In the genomic region with DNA sequence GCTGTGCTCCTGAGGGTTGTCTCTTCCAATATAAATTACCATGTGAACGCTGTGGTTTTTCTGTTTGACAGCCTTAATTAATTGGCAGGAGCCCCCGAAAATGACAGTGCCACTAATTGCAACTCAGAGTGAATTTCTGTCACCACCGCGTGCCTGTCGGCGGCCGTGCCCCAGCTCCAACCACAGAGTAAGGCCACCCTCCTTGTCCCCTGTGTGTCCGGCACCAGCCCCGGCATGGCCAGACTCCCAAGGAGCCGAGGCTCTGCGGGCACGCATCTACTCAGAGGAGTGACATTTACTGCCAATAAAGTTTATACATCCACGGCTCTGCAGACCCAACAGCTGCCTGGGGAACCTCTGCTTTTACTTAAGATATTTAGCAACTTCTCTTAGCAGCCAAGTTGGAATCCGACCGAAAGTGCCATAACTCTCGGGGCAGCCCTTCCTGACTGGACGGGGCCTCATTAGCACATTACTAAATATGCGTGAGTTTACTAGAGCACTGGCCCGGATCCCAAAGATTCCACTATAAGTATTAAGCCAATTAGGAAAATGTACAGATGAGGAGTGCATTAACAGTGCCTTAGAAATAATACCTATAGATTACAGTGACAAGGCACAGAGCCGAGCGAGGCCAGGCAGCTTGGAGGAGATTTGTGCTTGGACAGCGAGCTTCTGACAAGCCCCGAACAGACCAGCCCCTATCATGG, we compare ENCODE assay signal across 11 mouse cellular contexts.
A peak's percentile ranks its signal among the peaks of the same experiment; 100 is the strongest.
DNase-seq lines count a peak whose midpoint lies in the region; ATAC-seq and TF ChIP-seq lines count a peak whose summit lies in the region.
"Had no signal": no experiment of that assay in that cellular context is flagged by ENCODE, and none has a peak within 500 bp of the region (broad histone marks: within the 10 kb centered on the region; RNA-seq: fewer than 3 reads in every experiment).

No protein-coding gene starts in this region.

- peak overlapping the region; percentile 2; the same call in 1 of the 2 replicates for H3K27ac ChIP-seq in embryonic facial prominence, embryonic 13.5 days
- H3K27ac ChIP-seq in embryonic facial prominence, embryonic 10.5 days (replicated peaks) = no peak overlapping the region
- H3K27ac ChIP-seq in hindbrain, embryonic 12.5 days = no peak overlapping the region
- no peak overlapping the region for H3K27ac ChIP-seq in limb, embryonic 15.5 days
- no peak overlapping the region for H3K27ac ChIP-seq in heart, embryonic 12.5 days (ENCODE audit: poor library complexity, severe bottlenecking)
- H3K27ac ChIP-seq: heart, embryonic 15.5 days had no signal

- DNase-seq in embryonic facial prominence, embryonic 10.5 days (ENCODE audit: low spot score) = no peak
- DNase-seq in cerebellum, adult 9-11 months = no peak
- DNase-seq in c-Kit-positive CD71-positive TER-119-positive erythroid progenitor cells, embryonic 14.5 days (ENCODE audit: low spot score) = no peak
- DNase-seq: kidney, postnatal 14 days had no signal

- WGBS in embryonic facial prominence, embryonic 13.5 days = 59% methylated on average over 23 of the region's 23 CpGs
- WGBS in embryonic facial prominence, embryonic 10.5 days = 76% methylated on average over 23 of the region's 23 CpGs
- WGBS in hindbrain, embryonic 12.5 days = 56% methylated on average over 23 of the region's 23 CpGs
- WGBS in limb, embryonic 15.5 days = 29% methylated on average over 23 of the region's 23 CpGs
- WGBS in heart, embryonic 12.5 days = 85% methylated on average over 23 of the region's 23 CpGs

- peaks cover 11% of the 10 kb centered on the region; the same call in 1 of the 2 replicates for H3K27me3 ChIP-seq in embryonic facial prominence, embryonic 13.5 days
- H3K27me3 ChIP-seq in embryonic facial prominence, embryonic 10.5 days (replicated peaks; ENCODE audit: low read depth, poor library complexity, severe bottlenecking) = peaks cover 56% of the 10 kb centered on the region
- no peaks in the 10 kb centered on the region; the same call in 1 of the 2 replicates for H3K27me3 ChIP-seq in E14TG2a.4 (ENCODE audit: insufficient read depth, low read length)
- H3K27me3 ChIP-seq in hindbrain, embryonic 12.5 days = peaks cover 25% of the 10 kb centered on the region
- H3K27me3 ChIP-seq in limb, embryonic 15.5 days = peaks cover 20% of the 10 kb centered on the region
- H3K27me3 ChIP-seq in heart, embryonic 12.5 days (replicated peaks) = no peaks in the 10 kb centered on the region
- H3K27me3 ChIP-seq: heart, embryonic 15.5 days; Patski had no signal

- no peaks in the 10 kb centered on the region for H3K9me3 ChIP-seq in embryonic facial prominence, embryonic 13.5 days
- no peaks in the 10 kb centered on the region for H3K9me3 ChIP-seq in embryonic facial prominence, embryonic 10.5 days
- no peaks in the 10 kb centered on the region for H3K9me3 ChIP-seq in E14TG2a.4 (ENCODE audit: low read length)
- H3K9me3 ChIP-seq in hindbrain, embryonic 12.5 days (replicated peaks) = no peaks in the 10 kb centered on the region
- no peaks in the 10 kb centered on the region for H3K9me3 ChIP-seq in limb, embryonic 15.5 days
- H3K9me3 ChIP-seq in heart, embryonic 12.5 days (replicated peaks) = no peaks in the 10 kb centered on the region
- H3K9me3 ChIP-seq: heart, embryonic 15.5 days had no signal

- H3K9ac ChIP-seq in embryonic facial prominence, embryonic 13.5 days = no peak overlapping the region
- H3K9ac ChIP-seq in hindbrain, embryonic 12.5 days = no peak overlapping the region
- no peak overlapping the region for H3K9ac ChIP-seq in limb, embryonic 15.5 days
- no peak overlapping the region for H3K9ac ChIP-seq in heart, embryonic 12.5 days
- H3K9ac ChIP-seq: heart, embryonic 15.5 days had no signal

- TF ChIP-seq CTCF in E14TG2a.4 (conservative IDR thresholded peaks at IDR 0.05; ENCODE audit: low read length) = no peak

- H3K36me3 ChIP-seq in embryonic facial prominence, embryonic 13.5 days = no peaks in the 10 kb centered on the region
- H3K36me3 ChIP-seq in embryonic facial prominence, embryonic 10.5 days (replicated peaks) = peaks cover 12% of the 10 kb centered on the region; the same call in 1 of the 2 replicates
- no peaks in the 10 kb centered on the region; the same call in 1 of the 2 replicates for H3K36me3 ChIP-seq in E14TG2a.4 (ENCODE audit: insufficient read depth, low read length)
- no peaks in the 10 kb centered on the region for H3K36me3 ChIP-seq in hindbrain, embryonic 12.5 days
- no peaks in the 10 kb centered on the region for H3K36me3 ChIP-seq in limb, embryonic 15.5 days
- H3K36me3 ChIP-seq in heart, embryonic 12.5 days = peaks cover 14% of the 10 kb centered on the region
- H3K36me3 ChIP-seq: heart, embryonic 15.5 days had no signal

- ATAC-seq in embryonic facial prominence, embryonic 13.5 days (ENCODE audit: insufficient number of reproducible peaks, insufficient read depth, low FRiP score, low TSS enrichment, low read depth) = no peak
- peak; percentile 26 for ATAC-seq in hindbrain, embryonic 12.5 days (ENCODE audit: low FRiP score)
- peak; percentile 48; the same call in 1 of the 2 replicates for ATAC-seq in limb, embryonic 15.5 days (ENCODE audit: insufficient number of reproducible peaks, low FRiP score, low TSS enrichment, low read depth)
- ATAC-seq in heart, embryonic 12.5 days (ENCODE audit: insufficient number of reproducible peaks, low FRiP score) = no peak
- ATAC-seq: Patski had no signal

- no peak overlapping the region; the same call in 1 of the 2 replicates for H3K4me2 ChIP-seq in embryonic facial prominence, embryonic 13.5 days
- no peak overlapping the region for H3K4me2 ChIP-seq in hindbrain, embryonic 12.5 days (replicated peaks)
- peak overlapping the region; percentile 36 for H3K4me2 ChIP-seq in limb, embryonic 15.5 days
- no peak overlapping the region for H3K4me2 ChIP-seq in heart, embryonic 12.5 days
- H3K4me2 ChIP-seq: heart, embryonic 15.5 days had no signal

- peaks cover 50% of the 10 kb centered on the region for H3K4me1 ChIP-seq in embryonic facial prominence, embryonic 13.5 days
- peaks cover 52% of the 10 kb centered on the region for H3K4me1 ChIP-seq in embryonic facial prominence, embryonic 10.5 days
- peaks cover 28% of the 10 kb centered on the region for H3K4me1 ChIP-seq in E14TG2a.4 (replicated peaks; ENCODE audit: low read depth, low read length)
- peaks cover 49% of the 10 kb centered on the region for H3K4me1 ChIP-seq in hindbrain, embryonic 12.5 days
- H3K4me1 ChIP-seq in limb, embryonic 15.5 days = peaks cover 47% of the 10 kb centered on the region
- no peaks in the 10 kb centered on the region for H3K4me1 ChIP-seq in heart, embryonic 12.5 days (replicated peaks)
- H3K4me1 ChIP-seq: heart, embryonic 15.5 days had no signal

- no peak overlapping the region for H3K4me3 ChIP-seq in embryonic facial prominence, embryonic 13.5 days
- no peak overlapping the region for H3K4me3 ChIP-seq in embryonic facial prominence, embryonic 10.5 days
- 0 out of 2 replicates have a peak overlapping the region, but pooled peaks have one; percentile 23 for H3K4me3 ChIP-seq in E14TG2a.4 (replicated peaks; ENCODE audit: low read length)
- no peak overlapping the region for H3K4me3 ChIP-seq in hindbrain, embryonic 12.5 days
- no peak overlapping the region for H3K4me3 ChIP-seq in limb, embryonic 15.5 days
- no peak overlapping the region for H3K4me3 ChIP-seq in heart, embryonic 12.5 days
- H3K4me3 ChIP-seq: heart, embryonic 15.5 days had no signal

Comparison
In these comparisons a context has a peak if more than half of its experiments do, and no peak if none do; other contexts are left out.
1. ATAC-seq: peak in hindbrain, embryonic 12.5 days (single experiment) and limb, embryonic 15.5 days (single experiment); none in embryonic facial prominence, embryonic 13.5 days (single experiment) and heart, embryonic 12.5 days (single experiment).